Mouse (Mus musculus): Measurements from ENCODE around the gene Elmo1.

Gene Elmo1

DNA sequence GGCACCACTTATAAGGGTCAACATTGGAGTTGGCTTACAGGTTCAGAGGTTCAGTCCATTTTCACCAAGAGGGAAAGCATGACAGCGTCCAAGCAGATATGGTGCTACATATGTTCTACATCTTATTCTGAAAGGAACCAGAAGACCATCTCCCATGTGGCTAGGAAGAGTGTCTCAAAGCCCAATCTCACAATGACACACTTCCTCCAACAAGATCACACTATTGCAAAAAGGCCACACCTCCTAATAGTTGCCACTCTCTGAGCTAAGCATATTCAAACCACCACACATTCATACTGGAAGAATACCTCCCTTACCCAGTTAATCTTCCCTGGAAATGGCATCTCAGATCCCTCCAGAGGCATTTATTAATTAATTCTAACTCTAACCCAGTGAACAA, 66.7 kb downstream of the Elmo1 start:
- no peak for DNase-seq (ENCODE audit: low spot score)

DNA sequence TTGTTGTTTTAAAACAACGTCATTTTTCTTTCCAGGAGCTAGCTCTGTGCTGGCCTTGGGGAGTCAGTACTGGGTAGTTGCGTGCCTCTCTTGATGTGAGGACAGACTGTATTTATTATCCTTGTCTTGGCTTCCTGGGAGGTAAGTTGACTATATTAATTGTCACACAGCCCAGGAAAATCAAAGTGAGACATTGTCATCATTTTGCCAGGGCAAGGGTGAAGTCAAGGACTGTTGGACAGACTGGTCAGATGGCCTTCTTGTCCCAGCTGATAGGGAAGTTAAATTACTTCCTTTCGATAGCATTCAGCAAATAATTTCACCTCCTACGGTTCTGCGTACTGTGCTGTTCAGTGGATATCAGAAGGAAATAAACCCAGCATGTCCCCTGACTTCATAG, 67.1 kb downstream of the Elmo1 start:
- DNase-seq (ENCODE audit: low spot score), result no peak

DNA sequence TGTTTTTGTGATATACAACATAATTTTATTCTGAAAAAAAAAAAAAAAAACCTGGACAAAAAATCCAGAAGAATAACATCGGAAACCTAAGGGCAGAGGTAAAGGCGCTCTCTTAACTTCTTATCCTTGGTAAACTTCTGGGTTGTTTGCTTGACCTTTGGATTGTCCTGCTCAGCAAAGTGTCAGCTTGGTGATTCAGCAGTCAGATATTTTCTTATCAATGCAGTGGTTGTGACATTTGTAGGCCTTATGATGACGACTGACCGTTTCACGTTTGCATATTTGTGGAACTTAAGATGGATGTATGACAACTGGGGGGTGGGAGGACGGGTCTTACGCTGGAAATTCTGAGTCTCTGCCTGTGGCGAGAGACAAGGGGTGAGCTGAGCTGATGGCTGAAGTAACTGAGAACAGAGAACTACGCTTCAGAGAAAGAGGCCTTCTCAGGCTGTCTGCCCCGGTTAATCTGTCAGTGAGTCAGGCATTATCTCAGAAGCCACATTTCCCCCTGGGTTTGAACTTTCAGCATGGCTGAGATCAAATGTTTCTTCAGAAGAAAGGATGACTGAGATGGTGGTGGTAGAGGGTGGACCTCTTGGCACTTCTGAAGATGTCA, 73.1 kb downstream of the Elmo1 start:
- DNase-seq (ENCODE audit: low spot score), result no peak

GRCm38 (mm10) chr13:20164837-20165236, 74.4 kb downstream of the Elmo1 start:
- no peak for DNase-seq (ENCODE audit: low spot score)

GRCm38 (mm10) chr13:20173987-20174654, 83.7 kb downstream of the Elmo1 start:
- DNase-seq (ENCODE audit: low spot score), result no peak

GRCm38 (mm10) chr13:20174655-20175280, 84.4 kb downstream of the Elmo1 start:
- DNase-seq (ENCODE audit: low spot score), result no peak

GRCm38 (mm10) chr13:20180738-20181137, 90.3 kb downstream of the Elmo1 start:
- no peak for DNase-seq (ENCODE audit: low spot score)

- peak; percentile 33 for DNase-seq (ENCODE audit: low spot score)
Measured at GRCm38 (mm10) chr13:20181321-20181720, 90.9 kb downstream of the Elmo1 start.

GRCm38 (mm10) chr13:20182239-20182825, 91.9 kb downstream of the Elmo1 start:
- peak; percentile 39 for DNase-seq (ENCODE audit: low spot score)

DNA sequence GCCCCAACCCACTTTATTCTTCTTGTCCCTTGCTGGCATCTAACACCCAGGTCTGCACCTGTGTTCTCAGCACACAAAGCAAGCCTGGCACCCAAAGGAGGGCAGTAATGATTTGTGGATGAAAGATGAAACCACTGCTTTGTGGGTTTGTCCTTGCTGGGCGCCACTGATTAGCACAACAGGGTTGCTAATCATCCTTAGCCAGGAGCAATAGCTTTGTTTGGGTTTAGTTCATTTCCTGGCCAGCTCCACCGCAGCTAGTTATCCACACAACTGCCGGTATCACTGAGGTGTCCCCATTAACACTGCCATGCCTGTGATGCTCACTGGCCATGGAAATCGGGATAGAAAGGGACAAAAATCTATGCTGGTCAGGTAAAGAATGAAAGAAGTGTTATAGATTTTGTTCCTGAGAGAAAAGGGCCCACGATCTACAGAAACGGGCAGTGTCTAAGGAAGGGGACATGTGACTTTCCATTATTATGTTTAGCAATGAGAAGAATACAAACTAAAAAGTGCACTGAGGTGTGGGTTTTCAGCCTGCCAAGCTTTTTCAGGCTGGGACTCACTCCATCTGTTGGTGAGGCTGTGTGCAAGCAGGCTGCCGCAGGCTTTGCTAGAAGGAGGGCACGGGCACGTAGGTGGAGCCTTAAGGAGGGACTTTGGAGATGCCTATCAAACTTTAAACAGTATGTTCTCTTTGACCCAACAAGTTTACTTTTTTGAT, 93.3 kb downstream of the Elmo1 start:
- DNase-seq (ENCODE audit: low spot score), result no peak

DNA sequence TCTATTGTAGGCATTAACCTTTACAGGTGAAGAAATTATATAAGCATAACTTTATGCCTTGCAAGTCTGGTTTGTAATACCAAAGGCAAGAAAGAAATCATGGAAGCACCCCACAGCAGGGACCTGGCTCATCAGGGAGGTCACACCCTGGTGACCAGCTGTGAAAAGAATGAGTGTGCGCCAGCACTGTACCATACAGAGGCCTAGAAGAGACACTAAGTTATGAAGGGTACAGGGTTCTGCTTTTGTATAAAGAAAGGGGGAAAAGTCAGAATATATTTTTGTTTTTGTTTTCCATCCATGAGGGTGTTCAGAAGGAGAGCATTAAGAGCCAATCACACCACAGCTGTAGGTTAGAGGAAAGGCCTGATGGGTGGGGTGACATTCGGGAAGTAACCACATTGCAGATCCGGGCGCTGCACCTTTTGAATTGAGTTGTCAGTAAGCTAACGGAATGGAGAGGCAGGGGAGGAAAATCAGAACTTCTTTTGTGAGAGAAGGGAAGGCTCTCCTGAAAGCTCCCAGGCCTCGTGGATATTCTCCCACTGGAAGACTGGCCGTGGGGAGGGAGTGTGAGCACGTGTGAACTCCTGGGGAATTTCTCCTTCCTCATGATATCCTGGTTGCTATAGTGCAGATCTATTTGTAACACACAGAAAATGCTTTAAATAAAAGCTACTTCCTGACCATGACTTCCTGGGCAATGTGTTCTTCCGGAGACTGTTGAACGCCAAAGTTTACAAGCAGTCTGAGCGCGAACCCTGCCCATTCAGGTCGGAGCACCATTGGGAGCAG, 94.0 kb downstream of the Elmo1 start:
- DNase-seq (ENCODE audit: low spot score), result no peak

GRCm38 (mm10) chr13:20185034-20185846, 94.8 kb downstream of the Elmo1 start:
- no peak for DNase-seq (ENCODE audit: low spot score)

DNA sequence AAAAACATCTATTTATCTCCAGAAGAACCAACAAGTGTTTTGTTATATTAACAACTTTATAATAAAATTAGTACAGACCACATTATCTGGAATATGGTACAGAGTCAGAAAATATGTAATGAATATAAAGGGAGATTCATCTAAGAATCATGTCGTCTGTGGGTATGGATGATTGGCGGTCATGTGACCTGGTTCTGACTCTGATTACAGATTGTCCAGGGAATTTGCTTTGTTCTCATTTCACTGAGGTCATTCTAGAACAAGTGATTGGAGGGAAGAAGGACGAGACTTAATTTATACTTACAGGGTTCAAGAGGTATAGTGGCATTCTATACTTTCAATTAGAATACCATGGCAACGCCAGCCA, 95.4 kb downstream of the Elmo1 start:
- no peak for DNase-seq (ENCODE audit: low spot score)

GRCm38 (mm10) chr13:20187647-20188046, 97.3 kb downstream of the Elmo1 start:
- no peak for DNase-seq (ENCODE audit: low spot score)

DNA sequence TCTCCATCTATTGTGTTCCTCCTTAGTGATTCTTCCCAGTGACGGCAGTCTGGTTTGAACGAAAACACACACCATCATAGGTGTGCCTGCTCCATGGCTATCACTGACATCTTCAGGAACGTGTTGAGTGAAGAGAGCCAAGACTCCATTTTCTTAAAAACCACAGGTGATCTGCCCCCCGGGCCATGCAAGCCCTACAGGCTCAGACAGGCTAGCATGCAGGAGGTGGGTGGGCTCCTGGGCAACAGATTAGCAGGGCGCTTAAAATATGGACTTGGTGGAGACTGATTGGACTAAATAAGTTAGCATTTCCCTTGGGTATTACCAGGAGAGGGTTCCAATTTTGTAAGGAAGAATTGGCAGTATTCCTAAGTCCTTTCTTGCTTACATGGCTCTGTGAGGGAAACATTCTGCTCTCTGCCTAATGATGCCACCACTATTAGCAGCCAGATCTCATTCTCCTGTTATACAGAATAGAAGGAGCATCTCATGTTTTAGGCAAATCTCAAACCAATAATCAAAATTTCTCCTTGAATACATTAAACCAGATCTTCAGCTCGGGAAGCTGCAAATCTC, 101.7 kb downstream of the Elmo1 start:
- DNase-seq (ENCODE audit: low spot score), result peak; percentile 17

- DNase-seq (ENCODE audit: low spot score), result no peak
Measured at GRCm38 (mm10) chr13:20200582-20200981, 110.2 kb downstream of the Elmo1 start.

- no peak for DNase-seq (ENCODE audit: low spot score)
Measured at GRCm38 (mm10) chr13:20202617-20203016, 112.2 kb downstream of the Elmo1 start.

GRCm38 (mm10) chr13:20204165-20204564, 113.8 kb downstream of the Elmo1 start:
- no peak for DNase-seq (ENCODE audit: low spot score)

DNA sequence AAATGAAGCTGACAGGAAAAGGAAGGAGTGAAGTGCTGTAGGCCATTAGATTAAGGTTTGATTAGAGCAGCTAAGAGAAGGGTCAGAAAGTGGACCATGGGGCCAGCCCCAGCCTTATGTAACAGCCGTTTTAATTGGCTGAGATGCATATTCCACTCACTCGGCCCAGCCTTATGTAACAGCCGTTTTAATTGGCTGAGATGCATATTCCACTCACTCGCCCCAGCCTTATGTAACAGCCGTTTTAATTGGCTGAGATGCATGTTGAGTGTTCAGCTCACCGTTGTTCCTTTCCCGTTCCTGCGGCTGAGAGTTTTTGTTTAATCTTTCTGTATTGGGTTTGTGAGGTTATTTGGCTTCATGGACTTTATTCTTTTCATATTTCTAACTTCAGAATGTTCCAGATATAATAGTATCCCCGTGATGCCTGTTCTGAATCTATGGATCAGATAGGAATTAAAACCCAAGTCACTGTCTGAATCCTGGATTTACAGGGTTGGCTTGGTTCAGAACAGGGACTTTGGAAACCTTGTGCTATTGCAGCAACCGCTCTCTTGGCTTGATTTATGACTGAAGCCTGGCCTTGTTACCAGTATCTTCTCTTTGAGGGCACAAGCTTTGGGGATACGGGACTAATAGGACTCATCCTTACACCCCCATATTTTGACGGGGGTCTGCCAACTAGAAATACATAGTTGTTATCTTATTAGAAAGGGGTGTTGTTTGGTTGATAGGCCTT, 114.8 kb downstream of the Elmo1 start:
- DNase-seq (ENCODE audit: low spot score), result peak; percentile 37

DNA sequence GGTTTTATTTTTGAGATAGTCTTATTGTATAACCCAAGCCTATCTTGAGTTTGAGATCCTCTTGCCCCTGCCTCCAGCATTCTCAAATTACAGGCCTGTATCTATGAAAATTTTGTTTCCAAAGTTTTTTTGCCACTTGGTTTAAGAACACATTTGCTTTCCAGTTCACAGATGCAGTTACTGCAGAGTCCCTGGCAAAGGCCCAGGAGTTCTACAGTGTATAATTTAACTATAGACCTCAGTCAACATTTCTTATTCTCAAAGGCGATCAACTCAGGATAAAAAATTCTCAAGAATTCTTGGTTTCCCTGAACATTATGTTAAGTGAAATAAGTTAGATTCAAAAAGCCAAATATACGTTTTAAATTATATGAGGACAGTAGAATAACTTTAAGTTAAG, 115.3 kb downstream of the Elmo1 start:
- DNase-seq (ENCODE audit: low spot score), result peak; percentile 24
